Mouse (Mus musculus) heart, postnatal 0 days (tissue): ENCODE data around the gene Gxylt2.

Experiments
- CTCF ChIP-seq: IDR thresholded peaks from 2 replicates; pipeline ENCODE4 v1.5.1; 2016; ENCODE audit warnings: antibody characterized with exemption, control low read depth, low read depth
- EP300 ChIP-seq: IDR thresholded peaks from 2 replicates; pipeline ENCODE4 v1.6.1; 2016; ENCODE audit warnings: antibody characterized with exemption, low read depth

- TF ChIP-seq CTCF (no peak), EP300 (no peak)
These were observed 71.5 kb downstream of the Gxylt2 start for GRCm38 (mm10) chr6:100775923-100776505.
